7 mouse cellular contexts compared by ENCODE assay signal in the genomic region with DNA sequence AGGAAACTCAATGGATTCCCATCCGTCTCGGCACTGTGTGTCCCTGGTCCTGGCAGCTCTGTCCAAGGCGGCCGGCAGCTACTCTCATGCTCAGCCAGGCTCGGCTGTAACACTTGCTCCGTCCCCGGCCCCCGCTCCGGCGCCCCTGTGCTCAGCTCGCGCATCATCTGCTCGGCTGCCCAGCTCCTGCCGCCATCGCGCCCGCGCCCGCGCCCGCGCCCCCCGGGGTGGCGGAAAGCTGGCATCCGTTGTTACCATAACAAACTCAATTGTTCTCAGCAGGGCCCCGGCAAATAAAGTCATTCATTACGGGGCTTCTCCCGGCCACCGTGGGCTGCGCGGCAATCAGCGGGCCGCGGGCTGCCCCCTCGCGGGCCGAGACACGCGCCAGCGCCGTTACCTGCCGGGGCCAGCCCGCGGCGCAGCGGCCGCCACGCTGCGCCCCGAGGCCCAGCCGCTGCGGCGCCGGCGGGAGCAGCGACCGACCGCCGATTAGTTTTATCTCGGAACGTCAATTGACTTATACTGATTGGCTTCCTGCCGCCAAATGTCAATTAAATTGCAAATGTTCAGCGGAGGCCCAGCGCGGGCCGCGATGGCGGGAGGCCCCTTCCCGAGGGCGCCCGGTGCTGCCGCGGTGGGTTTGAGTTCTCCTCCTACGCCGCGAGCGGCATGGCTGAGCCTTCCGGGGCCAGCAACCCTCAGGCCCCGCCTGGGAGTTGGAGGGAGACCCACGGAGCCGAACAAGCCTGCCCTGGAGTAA. TPM values are rescaled to one million over a fixed set of nuclear protein-coding genes. Genes with fewer than 3 reads are reported as not detected.
DNase-seq lines count a peak whose midpoint lies in the region; ATAC-seq and TF ChIP-seq lines count a peak whose summit lies in the region.

No protein-coding gene starts in this region.

- no peak for DNase-seq in lung, postnatal 0 days (ENCODE audit: low spot score)
- no peak for DNase-seq in lung, postnatal 25 days (ENCODE audit: low spot score)
- peak; percentile 73 to 76 for DNase-seq in cerebellum, postnatal 10 days
- DNase-seq in forebrain, embryonic 14.5 days (ENCODE audit: low spot score) = peak; percentile 63
- DNase-seq in kidney, postnatal 14 days = peak; percentile 14
- DNase-seq in neural tube, embryonic 10.5 days (ENCODE audit: extremely low spot score, low spot score) = peak; percentile 75
- no peak for DNase-seq in c-Kit-positive CD71-positive TER-119-positive erythroid progenitor cells, embryonic 14.5 days (ENCODE audit: low spot score)

- H3K4me1 ChIP-seq in lung, postnatal 0 days (ENCODE audit: insufficient read depth, low read depth, low read length) = no peaks in the 10 kb centered on the region
- peaks cover 3% of the 10 kb centered on the region; the same call in 1 of the 2 replicates for H3K4me1 ChIP-seq in forebrain, embryonic 14.5 days (ENCODE audit: control insufficient read depth, insufficient read depth, low read length)

- no peak overlapping the region for H3K9ac ChIP-seq in lung, postnatal 0 days (replicated peaks; ENCODE audit: low read depth)
- peak overlapping the region; percentile 68 for H3K9ac ChIP-seq in forebrain, embryonic 14.5 days (ENCODE audit: low read length)

- WGBS in lung, postnatal 0 days = 1% methylated on average over 80 of the region's 81 CpGs
- under 1% methylated on average over 81 of the region's 81 CpGs for WGBS in forebrain, embryonic 14.5 days

- H3K27ac ChIP-seq in lung, postnatal 0 days (ENCODE audit: low read length) = no peak overlapping the region
- H3K27ac ChIP-seq in forebrain, embryonic 14.5 days (ENCODE audit: low read depth, low read length) = no peak overlapping the region

- TF ChIP-seq EP300 in lung, postnatal 0 days (IDR thresholded peaks at IDR 0.05) = no peak

- H3K36me3 ChIP-seq in lung, postnatal 0 days (ENCODE audit: insufficient read depth, low read length) = no peaks in the 10 kb centered on the region
- no peaks in the 10 kb centered on the region for H3K36me3 ChIP-seq in forebrain, embryonic 14.5 days (ENCODE audit: control insufficient read depth, insufficient read depth, low read length)

- peak overlapping the region; percentile 73 for H3K4me2 ChIP-seq in lung, postnatal 0 days (replicated peaks; ENCODE audit: low read depth, low read length)
- peak overlapping the region; percentile 98 for H3K4me2 ChIP-seq in forebrain, embryonic 14.5 days (ENCODE audit: low read length)

- no peak for TF ChIP-seq CTCF in lung, postnatal 0 days (IDR thresholded peaks at IDR 0.05)

- H3K27me3 ChIP-seq in lung, postnatal 0 days (replicated peaks; ENCODE audit: insufficient read depth, low read length) = peaks cover 20% of the 10 kb centered on the region
- peaks cover 39% of the 10 kb centered on the region for H3K27me3 ChIP-seq in forebrain, embryonic 14.5 days (replicated peaks; ENCODE audit: control insufficient read depth, insufficient read depth, low read length)

- no peak; the same call in 1 of the 2 replicates for ATAC-seq in lung, postnatal 0 days
- ATAC-seq in forebrain, embryonic 14.5 days = peak; percentile 90

- no peaks in the 10 kb centered on the region for H3K9me3 ChIP-seq in lung, postnatal 0 days (ENCODE audit: low read length)
- no peaks in the 10 kb centered on the region for H3K9me3 ChIP-seq in forebrain, embryonic 14.5 days (replicated peaks; ENCODE audit: control insufficient read depth, low read length)

- H3K4me3 ChIP-seq in lung, postnatal 0 days (ENCODE audit: low read depth, low read length) = peak overlapping the region; percentile 38
- H3K4me3 ChIP-seq in forebrain, embryonic 14.5 days (ENCODE audit: low read depth, low read length) = peak overlapping the region; percentile 55

RNA-seq across cellular contexts. Expression of a gene that starts 46.1 kb away (rescaled TPM):
- polyA plus RNA-seq in lung, postnatal 0 days (2015; fragmentation: Nextera tagmentation; extraction: Ambion mirVana) = 0.05 and 0.12 TPM in 2 replicates
- polyA plus RNA-seq in forebrain, embryonic 14.5 days (2014; fragmentation: Nextera tagmentation; extraction: Ambion mirVana) = 0.10 and 0.20 TPM in 2 replicates

Comparison
In these comparisons a context has a peak if more than half of its experiments do, and no peak if none do; other contexts are left out.
1. DNase-seq: peak in cerebellum, postnatal 10 days (2 of 2), forebrain, embryonic 14.5 days (single experiment), kidney, postnatal 14 days (single experiment) and neural tube, embryonic 10.5 days (single experiment); none in lung, postnatal 0 days (single experiment), lung, postnatal 25 days (single experiment) and c-Kit-positive CD71-positive TER-119-positive erythroid progenitor cells, embryonic 14.5 days (single experiment).